Mouse (Mus musculus) heart, adult 2 months (tissue): ENCODE results near the gene Cacna1e. TPM values are rescaled to one million over a fixed set of nuclear protein-coding genes. Genes with fewer than 3 reads are reported as not detected.

Source experiments
- DNase-seq, 2 experiments: peaks; one replicate each; pipeline ENCODE4 v3.0.0; 2021
- H3K27ac ChIP-seq: fragments of 200-600 bp; 2 replicates; pipeline ENCODE4 v1.8.1; 2022
- H3K27me3 ChIP-seq: fragments of 200-500 bp; 2 replicates; pipeline ENCODE4 v1.6.1; 2012; ENCODE audit warnings: mild to moderate bottlenecking, low read length, inconsistent platforms, mixed read lengths; ENCODE audit not compliant: control insufficient read depth, insufficient read depth
- H3K36me3 ChIP-seq: fragments of 200-500 bp; 2 replicates; pipeline ENCODE4 v1.6.1; 2012; ENCODE audit warnings: low read length, inconsistent platforms; ENCODE audit not compliant: control insufficient read depth, insufficient read depth
- H3K4me1 ChIP-seq: fragments of 200-500 bp; 2 replicates; pipeline ENCODE4 v1.6.1; 2011; ENCODE audit warnings: low read length; ENCODE audit not compliant: control insufficient read depth, insufficient read depth
- H3K4me3 ChIP-seq: fragments of 200-600 bp; 2 replicates; pipeline ENCODE4 v1.8.1; 2022
- H3K79me2 ChIP-seq: fragments of 200-500 bp; replicated peaks from 2 replicates; pipeline ENCODE4 v1.6.1; 2012; ENCODE audit warnings: mild to moderate bottlenecking, inconsistent platforms, low read length, moderate library complexity, mixed read lengths; ENCODE audit not compliant: control insufficient read depth, insufficient read depth
- H3K9ac ChIP-seq: fragments of 200-500 bp; 2 replicates; pipeline ENCODE4 v1.6.1; 2012; ENCODE audit warnings: low read depth, mild to moderate bottlenecking, control low read depth, inconsistent platforms, low read length, mixed read lengths
- CTCF ChIP-seq: fragments of 200-600 bp; IDR thresholded peaks from 2 replicates; pipeline ENCODE4 v1.8.1; 2022; ENCODE audit warnings: antibody characterized with exemption, mild to moderate bottlenecking, moderate library complexity
- EP300 ChIP-seq: fragments of 200-500 bp; IDR thresholded peaks from 2 replicates; pipeline ENCODE4 v1.6.1; 2011; ENCODE audit warnings: low read depth, low read length, control low read depth; ENCODE audit not compliant: insufficient read depth
- POLR2A ChIP-seq: fragments of 200-500 bp; IDR thresholded peaks from 2 replicates; pipeline ENCODE4 v1.6.1; 2011; ENCODE audit warnings: mild to moderate bottlenecking, low read depth, low read length, control low read depth; ENCODE audit not compliant: insufficient read depth
- WGBS: fragments of 180-500 bp; shearing (Covaris S2); methylation state at CpG from one replicate; pipeline ENCODE4 v1.1.7; 2018; 5-methylcytosine and 5-hydroxymethylcytosine counted together
- intact Hi-C: fragments of 180-260 bp; cut with DNase I; formaldehyde crosslinking; loops from one replicate; pipeline ENCODE4 v1.15.1; 2025
- polyA plus RNA-seq: library from polyadenylated mRNA; depleted of rRNA; stranded (reverse); fragments of >200 nt; gene quantifications from 2 replicates; pipeline ENCODE4 v1.2.3, GENCODE M21; 2012
- total RNA-seq, 2 experiments: library from RNA; stranded (reverse); gene quantifications; 2 replicates each; pipeline ENCODE4 v1.2.3; 2021

The Cacna1e gene
- total and polyA plus RNA-seq, 3 experiments: 0.08 to 0.14 (median 0.09) TPM

DNA sequence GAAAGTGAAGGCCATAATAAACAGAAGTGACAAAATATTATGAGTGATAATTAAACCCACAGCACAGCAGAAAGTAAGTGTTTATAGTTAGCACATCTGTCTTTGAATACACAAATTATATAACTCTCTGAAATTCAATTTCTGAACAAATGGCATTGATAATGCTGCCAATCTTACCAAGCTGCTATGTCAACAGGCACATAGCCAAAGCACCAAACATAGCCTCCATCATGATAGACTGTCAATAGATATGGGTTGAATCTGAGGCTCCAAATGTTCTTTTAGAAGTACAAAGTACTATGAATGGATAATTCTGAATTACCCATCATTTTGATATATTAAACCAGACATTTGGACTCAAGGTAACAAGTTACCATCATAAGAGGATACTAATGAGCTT lies 372.6 kb downstream of the Cacna1e start:
- no peak for TF ChIP-seq EP300
- no peak for TF ChIP-seq CTCF
- no peak for TF ChIP-seq POLR2A
- Histone ChIP-seq H3K27me3 (no peaks in the 10 kb centered on the region), H3K4me1 (no peaks in the 10 kb centered on the region), H3K27ac (no peak overlapping the region), H3K4me3 (no peak overlapping the region), H3K9ac (no peak overlapping the region), H3K36me3 (no peaks in the 10 kb centered on the region), H3K79me2 (no peaks in the 10 kb centered on the region)
- intact Hi-C loops: no loop called here
- no peak for DNase-seq

- TF ChIP-seq CTCF (no peak), EP300 (no peak)
- WGBS: 72% methylated on average over 4 of the region's 4 CpGs
- no peak for DNase-seq
- intact Hi-C loops: no loop called here
- H3K27ac ChIP-seq: no peak overlapping the region
- H3K4me1 ChIP-seq: no peaks in the 10 kb centered on the region
- H3K79me2 ChIP-seq: no peaks in the 10 kb centered on the region
- no peak overlapping the region for H3K9ac ChIP-seq
- no peaks in the 10 kb centered on the region for H3K27me3 ChIP-seq
- H3K4me3 ChIP-seq: no peak overlapping the region
- no peaks in the 10 kb centered on the region for H3K36me3 ChIP-seq
These were observed 380.3 kb downstream of the Cacna1e start for GRCm38 (mm10) chr1:154504005-154504404.

DNA sequence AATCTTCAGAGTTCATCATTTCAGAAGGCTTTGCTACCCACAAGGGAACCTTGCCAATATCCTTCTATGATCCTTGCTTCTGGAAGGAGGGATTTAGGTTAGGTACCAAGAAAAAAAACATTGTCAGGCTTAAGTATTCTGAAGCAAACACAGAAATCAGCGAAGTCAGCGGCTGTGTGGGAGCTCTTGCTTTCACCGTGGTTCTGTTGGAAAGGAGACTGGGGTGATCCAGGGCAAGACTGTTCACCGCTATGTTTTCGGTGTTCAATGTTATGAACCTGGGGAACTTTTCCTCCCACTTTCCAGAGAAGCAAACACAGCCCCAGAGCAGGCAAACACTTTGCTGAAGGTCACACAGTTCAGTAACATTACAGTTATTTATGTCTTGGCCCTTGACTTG lies 383.4 kb downstream of the Cacna1e start:
- intact Hi-C loops: no loop called here
- WGBS: 90% methylated on average over 5 of the region's 5 CpGs
- DNase-seq: no peak
- Histone ChIP-seq H3K79me2 (no peaks in the 10 kb centered on the region), H3K27me3 (no peaks in the 10 kb centered on the region), H3K9ac (no peak overlapping the region), H3K36me3 (no peaks in the 10 kb centered on the region), H3K4me3 (no peak overlapping the region), H3K4me1 (no peaks in the 10 kb centered on the region), H3K27ac (no peak overlapping the region)
- TF ChIP-seq POLR2A (no peak), CTCF (no peak), EP300 (no peak)

DNA sequence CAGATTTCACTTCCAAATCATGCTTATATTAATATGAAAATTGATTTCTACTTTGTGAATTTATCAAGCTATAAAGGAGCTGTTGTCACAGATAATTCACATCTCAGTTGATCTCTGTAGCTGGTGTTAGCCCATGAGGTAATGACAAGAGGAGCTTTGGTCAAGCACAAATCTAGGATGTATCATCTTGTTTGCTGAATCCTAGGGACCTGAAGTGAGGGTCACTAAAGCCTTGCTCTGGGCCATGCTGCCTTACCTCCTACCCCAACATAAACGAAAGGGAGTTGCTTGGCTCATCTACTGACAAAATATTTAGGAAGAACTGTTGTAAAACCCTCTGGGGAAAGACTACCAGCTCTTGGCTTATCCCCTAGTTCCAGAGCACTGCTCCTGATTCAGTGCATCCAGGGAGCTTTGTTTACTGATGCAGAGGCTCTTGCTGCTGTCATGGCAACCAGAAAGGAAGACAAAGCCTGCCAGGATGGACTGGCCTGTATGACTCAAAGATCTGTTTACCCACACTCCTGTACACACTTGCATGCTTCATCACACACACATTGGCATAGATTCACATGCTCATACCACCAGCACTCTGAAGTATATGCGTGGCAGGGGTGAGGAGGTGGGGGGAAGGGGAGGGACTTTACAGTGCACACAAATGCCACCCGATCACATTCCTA lies 384.0 kb downstream of the Cacna1e start:
- H3K4me3 ChIP-seq: no peak overlapping the region
- intact Hi-C loops: no loop called here
- DNase-seq: no peak
- no peaks in the 10 kb centered on the region for H3K36me3 ChIP-seq
- 62% methylated on average over 3 of the region's 3 CpGs for WGBS
- no peaks in the 10 kb centered on the region for H3K79me2 ChIP-seq
- H3K4me1 ChIP-seq: no peaks in the 10 kb centered on the region
- no peak for TF ChIP-seq POLR2A
- TF ChIP-seq EP300: no peak
- TF ChIP-seq CTCF: no peak
- H3K27ac ChIP-seq: no peak overlapping the region
- H3K27me3 ChIP-seq: no peaks in the 10 kb centered on the region
- H3K9ac ChIP-seq: no peak overlapping the region

DNA sequence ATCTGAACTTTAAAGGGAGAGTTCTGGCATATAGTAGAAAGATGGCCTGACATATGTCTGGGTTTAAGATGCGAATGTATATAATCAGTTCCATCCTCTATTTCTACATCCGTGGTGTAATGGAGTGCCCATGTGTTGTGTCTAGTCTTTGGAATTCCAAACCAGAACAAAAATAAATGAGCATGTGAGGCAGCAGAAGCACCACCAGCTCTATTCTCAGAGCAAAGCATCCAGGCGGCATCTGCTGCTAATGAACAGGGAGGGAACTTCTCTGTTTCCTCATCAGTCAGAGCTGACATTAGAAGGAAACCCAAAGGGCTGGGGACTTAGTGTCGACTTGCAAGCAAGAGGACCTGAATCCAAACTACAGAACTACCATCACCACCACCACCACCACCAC lies 385.5 kb downstream of the Cacna1e start:
- no peak overlapping the region for H3K9ac ChIP-seq
- H3K79me2 ChIP-seq: no peaks in the 10 kb centered on the region
- WGBS: 68% methylated on average over 4 of the region's 4 CpGs
- H3K36me3 ChIP-seq: no peaks in the 10 kb centered on the region
- intact Hi-C loops: no loop called here
- H3K27ac ChIP-seq: no peak overlapping the region
- H3K4me1 ChIP-seq: no peaks in the 10 kb centered on the region
- TF ChIP-seq EP300 (no peak), POLR2A (no peak), CTCF (no peak)
- no peak overlapping the region for H3K4me3 ChIP-seq
- no peaks in the 10 kb centered on the region for H3K27me3 ChIP-seq
- DNase-seq: no peak

DNA sequence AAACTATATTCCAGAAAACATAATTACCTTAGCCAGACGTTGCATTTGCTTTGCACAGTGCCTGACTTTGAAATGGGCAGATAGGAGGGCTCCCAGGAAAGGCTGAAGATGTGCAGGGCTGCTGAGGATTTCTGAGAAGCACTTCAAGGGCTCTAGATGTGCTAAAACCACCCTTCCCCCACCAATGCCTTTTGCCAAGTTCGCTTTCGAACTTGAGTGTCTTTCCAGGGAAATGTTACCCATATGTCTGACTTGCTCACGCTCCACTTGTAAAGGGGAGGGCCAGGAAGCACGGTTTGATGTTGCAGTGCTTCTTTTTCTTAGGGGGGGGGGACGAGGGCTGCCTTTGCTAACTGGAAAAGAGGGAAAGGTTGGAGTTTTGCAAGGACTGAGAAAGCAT lies 393.2 kb downstream of the Cacna1e start:
- 35% methylated on average over 6 of the region's 6 CpGs for WGBS
- Histone ChIP-seq H3K36me3 (no peaks in the 10 kb centered on the region), H3K79me2 (no peaks in the 10 kb centered on the region)

DNA sequence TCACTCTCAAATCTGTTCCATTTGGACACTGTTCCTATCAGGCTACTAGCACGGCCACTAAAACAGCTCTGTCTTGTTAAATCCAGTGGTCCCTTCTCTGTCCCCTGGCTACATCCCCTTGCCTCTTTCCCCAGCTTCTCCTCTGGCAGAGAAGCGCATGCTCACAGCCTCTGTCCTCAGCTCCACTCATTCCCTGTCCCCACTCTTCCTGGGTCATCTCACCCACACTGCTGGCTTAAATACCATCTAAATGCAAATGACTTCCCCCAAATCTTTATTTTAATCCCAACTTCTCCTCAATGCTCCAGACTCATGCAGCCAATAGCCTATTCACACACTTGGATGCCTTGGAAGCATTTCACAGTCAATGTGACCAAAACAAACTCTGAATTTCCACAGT lies 407.6 kb downstream of the Cacna1e start:
- TF ChIP-seq POLR2A (no peak), EP300 (no peak), CTCF (no peak)
- Histone ChIP-seq H3K27me3 (no peaks in the 10 kb centered on the region), H3K79me2 (no peaks in the 10 kb centered on the region), H3K4me3 (no peak overlapping the region), H3K36me3 (no peaks in the 10 kb centered on the region), H3K4me1 (no peaks in the 10 kb centered on the region), H3K9ac (no peak overlapping the region), H3K27ac (no peak overlapping the region)
- WGBS: 62% methylated on average over 2 of the region's 2 CpGs
- no peak for DNase-seq
- intact Hi-C loops: no loop called here

More for the DNA sequence above, 393.2 kb downstream of the Cacna1e start:
- no peaks in the 10 kb centered on the region for H3K27me3 ChIP-seq
- no peaks in the 10 kb centered on the region for H3K4me1 ChIP-seq
- H3K9ac ChIP-seq: no peak overlapping the region
- intact Hi-C loops: no loop called here
- no peak overlapping the region for H3K27ac ChIP-seq
- no peak for DNase-seq
- H3K4me3 ChIP-seq: no peak overlapping the region
- TF ChIP-seq EP300 (no peak), CTCF (no peak), POLR2A (no peak)
